Mouse (Mus musculus) adrenal gland, postnatal 4 days (tissue): ENCODE data around the gene Rtp4. TPM values are rescaled to one million over a fixed set of nuclear protein-coding genes. Genes with fewer than 3 reads are reported as not detected.

Source experiments
- DNase-seq, 2 experiments: peaks; one replicate each; pipeline ENCODE4 v3.0.0; 2021 to 2022; ENCODE audit warnings: low spot score in 2 of 2, mixed read lengths in 2 of 2
- long read RNA-seq, 2 experiments: library from polyadenylated mRNA; stranded (forward); transcript quantifications; one replicate each; pipeline ENCODE4 v2.0.0; 2021
- total RNA-seq, 2 experiments: library from RNA; stranded (reverse); gene quantifications; 2 replicates each; pipeline ENCODE4 v1.2.3; 2021

The Rtp4 gene
- 1 to 10 TPM; 8.3 to 9.4 TPM for total RNA-seq
- long read RNA-seq, experiment 1, transcript Rtp4-201 (2 exons, 1,573 nt), result major isoform, 7 of 14 reads
- long read RNA-seq, experiment 1, partial matches to known transcripts, result 0 of 14 reads
- long read RNA-seq, experiment 1, other reads (novel, unspliced or antisense), result 6 of 14 reads
- long read RNA-seq, experiment 2, transcript Rtp4-201 (2 exons, 1,573 nt), result major isoform, 13 of 18 reads
- long read RNA-seq, experiment 2, partial matches to known transcripts, result 0 of 18 reads
- long read RNA-seq, experiment 2, other reads (novel, unspliced or antisense), result 5 of 18 reads

- DNase-seq, result peak in 1 of 2 experiments; percentile 27
Measured at GRCm38 (mm10) chr16:23520235-23520871, at the start of gene Rtp4, which contains the start of gene Masp1. TSS of gene Rtp4 (plus strand) at chr16:23520291. TSS of gene Masp1 (minus strand) at chr16:23520815.

DNA sequence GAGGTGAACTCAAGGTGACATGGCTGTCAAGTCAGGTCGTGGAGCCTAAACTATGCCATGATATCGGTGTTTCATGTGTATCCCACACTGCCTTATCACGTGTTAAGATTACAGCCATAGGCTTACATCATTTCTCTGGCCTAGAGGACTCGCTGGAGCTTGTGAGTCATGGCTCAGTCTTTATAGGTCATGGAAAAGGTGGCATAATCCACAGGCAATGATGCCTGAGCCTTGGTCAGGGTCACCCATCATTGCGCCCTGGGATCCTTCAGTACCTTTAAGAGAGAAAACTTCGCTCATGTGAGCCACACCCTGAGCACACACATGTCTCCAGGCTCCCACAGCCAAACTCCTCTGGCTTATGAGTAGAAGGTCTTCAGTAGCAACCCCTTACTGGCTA lies 48.5 kb upstream of the Rtp4 start:
- DNase-seq, result no peak

GRCm38 (mm10) chr16:23472046-23472445 lies 48.0 kb upstream of the Rtp4 start:
- no peak for DNase-seq

GRCm38 (mm10) chr16:23475651-23476050 lies 44.4 kb upstream of the Rtp4 start:
- no peak for DNase-seq

GRCm38 (mm10) chr16:23476598-23476997 lies 43.5 kb upstream of the Rtp4 start:
- no peak for DNase-seq

DNA sequence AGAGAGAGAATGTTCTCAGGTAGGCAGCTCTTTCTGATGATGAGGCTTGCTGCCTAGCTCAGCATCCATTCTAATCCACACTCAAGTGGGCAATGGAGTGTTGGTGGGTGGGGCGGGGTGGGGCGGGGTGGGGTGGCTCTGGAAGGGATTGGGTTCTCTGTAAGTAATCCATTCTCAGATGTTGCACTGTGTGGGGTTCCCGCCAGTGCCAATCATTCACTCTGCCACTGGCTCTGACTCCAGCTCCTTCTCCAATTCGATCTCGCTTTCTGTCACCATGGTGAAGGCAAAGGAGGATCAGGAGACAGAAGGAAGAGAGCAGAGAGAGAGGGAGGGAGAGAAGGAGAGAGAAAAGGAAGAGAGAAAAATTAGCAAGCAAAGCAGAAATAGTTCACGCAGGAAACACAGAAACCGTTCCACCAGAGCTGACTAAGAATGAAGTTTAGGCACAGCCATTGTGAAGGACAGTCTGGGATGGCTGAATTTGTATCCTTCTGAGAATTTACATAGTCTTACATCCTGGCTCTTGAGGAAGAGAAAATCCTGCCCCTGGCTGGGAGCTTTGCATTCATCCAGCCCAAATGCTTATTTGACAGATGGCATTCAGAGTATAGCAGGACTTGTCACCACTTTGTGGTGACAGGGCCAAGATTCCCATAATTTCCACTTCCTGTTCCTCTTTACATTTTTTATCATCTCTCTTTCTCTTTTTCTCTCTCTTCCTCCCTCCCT lies 40.1 kb upstream of the Rtp4 start:
- no peak for DNase-seq

- DNase-seq, result no peak
Measured at GRCm38 (mm10) chr16:23482218-23482617, 37.9 kb upstream of the Rtp4 start.

DNA sequence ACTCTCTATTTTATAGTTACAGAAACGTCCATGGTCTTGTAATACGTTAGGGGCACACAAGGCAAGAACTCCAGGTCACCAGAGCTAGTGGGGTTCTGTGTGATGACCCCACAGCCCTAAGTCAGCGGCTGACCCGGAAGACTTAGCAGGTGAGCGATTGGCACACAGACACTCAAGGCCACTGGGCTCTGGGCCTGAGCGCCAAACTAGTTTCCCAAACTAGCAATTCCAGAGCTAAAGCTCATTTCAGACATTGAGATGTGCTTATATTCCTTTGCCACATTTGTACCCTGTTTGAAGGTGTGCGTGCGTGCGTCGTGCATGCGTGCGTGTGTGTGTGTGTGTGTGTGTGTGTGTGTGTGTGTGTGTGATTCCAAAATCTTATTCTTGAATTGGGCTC lies 37.2 kb upstream of the Rtp4 start:
- DNase-seq, result no peak

DNA sequence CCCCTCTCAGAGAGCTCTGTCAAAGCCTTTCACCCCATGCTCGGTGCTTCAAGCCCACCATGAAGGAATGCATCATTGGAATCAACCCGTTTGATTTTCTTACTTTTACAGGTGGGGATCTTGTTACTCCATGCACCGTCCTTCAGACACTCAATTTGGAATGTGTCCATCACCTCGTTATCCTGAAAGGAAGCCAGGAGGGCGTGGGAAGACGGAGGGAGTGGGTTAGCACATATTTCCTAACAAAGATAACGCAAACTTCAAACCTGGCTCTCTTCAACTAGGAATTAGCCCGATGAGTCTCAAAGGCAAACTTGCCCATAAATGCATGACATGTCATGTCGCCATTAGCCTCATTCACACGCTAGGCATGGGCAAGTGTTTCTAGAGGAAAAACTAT lies 36.8 kb upstream of the Rtp4 start:
- no peak for DNase-seq

DNA sequence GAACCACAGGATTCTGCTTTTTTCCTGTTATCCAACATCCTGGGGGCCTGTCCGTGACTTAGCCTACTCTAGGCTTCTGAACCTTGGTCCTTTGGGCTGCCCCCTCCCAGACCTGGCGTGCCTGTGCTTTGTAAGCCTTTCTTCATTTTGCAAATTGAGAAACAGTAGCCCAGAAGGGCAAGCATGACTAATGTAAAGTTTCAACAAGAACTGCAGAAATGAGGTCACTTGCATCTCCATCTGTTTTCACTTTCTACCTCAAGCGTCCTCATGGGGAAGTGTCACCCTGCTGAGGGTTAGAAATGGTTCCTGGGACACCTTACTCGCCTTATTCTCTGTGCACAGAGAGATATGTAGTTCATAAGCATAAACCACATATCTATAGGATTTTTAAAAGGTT lies 27.3 kb upstream of the Rtp4 start:
- no peak for DNase-seq

GRCm38 (mm10) chr16:23496245-23496924 lies 23.7 kb upstream of the Rtp4 start:
- DNase-seq, result no peak

- DNase-seq, result no peak
Measured at GRCm38 (mm10) chr16:23497440-23497839, 22.7 kb upstream of the Rtp4 start.

DNA sequence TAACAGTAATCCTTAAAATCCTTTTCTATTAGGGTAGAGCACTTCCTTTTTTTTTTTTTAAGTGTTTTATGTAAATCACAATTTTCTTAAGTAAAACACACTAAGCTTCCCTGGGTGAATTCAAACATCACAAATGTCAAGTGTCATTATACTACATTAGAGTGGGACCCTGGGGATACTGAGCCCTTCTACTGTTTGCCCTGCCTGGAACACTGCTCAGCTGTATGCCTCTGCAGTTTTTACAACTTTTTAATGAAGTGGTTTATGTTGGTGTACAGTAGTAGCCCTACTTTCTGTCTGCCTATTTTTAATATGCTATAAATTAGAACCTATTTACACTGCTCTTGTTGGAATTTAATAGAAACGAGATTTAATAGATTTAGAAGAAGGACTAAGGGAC lies 22.2 kb upstream of the Rtp4 start:
- DNase-seq, result no peak

- DNase-seq, result no peak
Measured at GRCm38 (mm10) chr16:23498691-23499131, 21.4 kb upstream of the Rtp4 start.

- no peak for DNase-seq
Measured at GRCm38 (mm10) chr16:23500558-23500957, 19.5 kb upstream of the Rtp4 start.

GRCm38 (mm10) chr16:23501288-23501687 lies 18.8 kb upstream of the Rtp4 start:
- DNase-seq, result no peak

GRCm38 (mm10) chr16:23502478-23502877 lies 17.6 kb upstream of the Rtp4 start:
- DNase-seq, result no peak

GRCm38 (mm10) chr16:23503351-23503750 lies 16.7 kb upstream of the Rtp4 start:
- no peak for DNase-seq

DNA sequence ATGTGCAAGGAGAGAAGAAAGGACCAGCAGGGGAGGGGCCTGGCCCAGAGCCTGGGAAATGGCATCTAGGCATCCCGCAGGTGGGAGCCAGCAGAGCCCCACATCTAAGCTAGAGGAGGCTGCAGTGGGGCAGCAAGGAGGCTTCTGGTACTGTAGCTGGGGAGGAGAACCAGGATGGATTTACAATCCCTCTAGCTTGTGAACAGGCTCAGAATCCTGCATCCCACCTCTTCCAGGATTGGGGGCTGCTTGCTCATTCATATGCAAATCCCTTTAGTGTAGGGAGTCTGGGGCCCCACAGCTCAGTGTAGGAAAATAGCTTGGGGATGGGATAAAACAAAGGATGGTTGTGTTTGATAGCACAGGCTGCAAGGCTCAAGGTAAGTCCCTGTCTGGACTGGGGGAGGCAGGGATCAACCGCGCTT lies 15.8 kb upstream of the Rtp4 start:
- no peak for DNase-seq

- DNase-seq, result no peak
Measured at GRCm38 (mm10) chr16:23505904-23506687, 14.0 kb upstream of the Rtp4 start.
